32 mouse cellular contexts compared by ENCODE assay signal in genomic region chr2:24344619-24345018, GRCm38 (mm10). TPM values are rescaled to one million over a fixed set of nuclear protein-coding genes. Genes with fewer than 3 reads are reported as not detected.
A peak's percentile ranks its signal among the peaks of the same experiment; 100 is the strongest.
DNase-seq lines count a peak whose midpoint lies in the region; ATAC-seq and TF ChIP-seq lines count a peak whose summit lies in the region.
"Had no signal": no experiment of that assay in that cellular context is flagged by ENCODE, and none has a peak within 500 bp of the region (broad histone marks: within the 10 kb centered on the region; RNA-seq: fewer than 3 reads in every experiment).

No protein-coding gene starts in this region.

- no peak overlapping the region for H3K27ac ChIP-seq in kidney, embryonic 15.5 days
- peak overlapping the region; percentile 51 for H3K27ac ChIP-seq in liver, embryonic 15.5 days (replicated peaks)
- H3K27ac ChIP-seq in liver, embryonic 11.5 days (ENCODE audit: low read depth, low read length), result no peak overlapping the region
- H3K27ac ChIP-seq in liver, postnatal 0 days (ENCODE audit: low read depth), result peak overlapping the region; percentile 91
- no peak overlapping the region for H3K27ac ChIP-seq in heart, embryonic 12.5 days (ENCODE audit: poor library complexity, severe bottlenecking)
- H3K27ac ChIP-seq: embryonic facial prominence, embryonic 12.5 days; embryonic facial prominence, embryonic 15.5 days; gastrocnemius, adult 2 months; heart, embryonic 13.5 days; hindbrain, embryonic 14.5 days; hindbrain, postnatal 0 days had no signal

- no peak overlapping the region for H3K4me2 ChIP-seq in kidney, embryonic 15.5 days
- peak overlapping the region; percentile 44; the same call in 1 of the 2 replicates for H3K4me2 ChIP-seq in liver, embryonic 15.5 days
- no peak overlapping the region for H3K4me2 ChIP-seq in liver, embryonic 11.5 days
- H3K4me2 ChIP-seq in liver, postnatal 0 days (ENCODE audit: low read depth, low read length), result peak overlapping the region; percentile 60; the same call in 1 of the 2 replicates
- no peak overlapping the region for H3K4me2 ChIP-seq in heart, embryonic 12.5 days
- H3K4me2 ChIP-seq: embryonic facial prominence, embryonic 12.5 days; embryonic facial prominence, embryonic 15.5 days; heart, embryonic 13.5 days; hindbrain, embryonic 14.5 days had no signal

- peak; percentile 45; the same call in 1 of the 2 replicates for TF ChIP-seq EP300 in liver, postnatal 0 days (IDR thresholded peaks at IDR 0.05; ENCODE audit: low read depth)

- H3K9me3 ChIP-seq in kidney, embryonic 15.5 days (replicated peaks), result no peaks in the 10 kb centered on the region
- no peaks in the 10 kb centered on the region for H3K9me3 ChIP-seq in liver, embryonic 15.5 days (replicated peaks)
- no peaks in the 10 kb centered on the region for H3K9me3 ChIP-seq in liver, embryonic 11.5 days (ENCODE audit: control insufficient read depth, low read length)
- H3K9me3 ChIP-seq in liver, postnatal 0 days (ENCODE audit: low read length), result no peaks in the 10 kb centered on the region
- no peaks in the 10 kb centered on the region for H3K9me3 ChIP-seq in heart, embryonic 12.5 days (replicated peaks)
- H3K9me3 ChIP-seq: embryonic facial prominence, embryonic 12.5 days; embryonic facial prominence, embryonic 15.5 days; G1E; heart, embryonic 13.5 days had no signal

- no peak overlapping the region for H3K4me3 ChIP-seq in kidney, embryonic 15.5 days (replicated peaks)
- no peak overlapping the region for H3K4me3 ChIP-seq in liver, embryonic 15.5 days (replicated peaks)
- no peak overlapping the region for H3K4me3 ChIP-seq in liver, embryonic 11.5 days (ENCODE audit: low read depth, low read length)
- H3K4me3 ChIP-seq in liver, postnatal 0 days (ENCODE audit: low read depth, low read length), result no peak overlapping the region
- H3K4me3 ChIP-seq in heart, embryonic 12.5 days, result no peak overlapping the region
- H3K4me3 ChIP-seq: embryonic facial prominence, embryonic 12.5 days; embryonic facial prominence, embryonic 15.5 days; gastrocnemius, adult 2 months; heart, embryonic 13.5 days had no signal

- DNase-seq in kidney, adult 9 months, result no peak
- DNase-seq in liver, embryonic 11.5 days (ENCODE audit: low spot score), result no peak
- peak; percentile 5 for DNase-seq in testis, postnatal 10 days (ENCODE audit: low spot score)
- no peak for DNase-seq in testis, postnatal 14 days (ENCODE audit: low spot score)
- no peak for DNase-seq in liver, postnatal 0 days
- DNase-seq: adrenal gland, postnatal 25 days; B cell, adult 2 months; cerebellum, adult 18-20 months; cerebellum, adult 9-10 months; cerebellum, postnatal 25 days; forebrain, postnatal 0 days; gastrocnemius, adult 2 months; gastrocnemius, postnatal 14 days; heart, postnatal 14 days; heart, postnatal 4 days had no signal

- H3K36me3 ChIP-seq in kidney, embryonic 15.5 days, result no peaks in the 10 kb centered on the region
- H3K36me3 ChIP-seq in liver, embryonic 15.5 days (replicated peaks), result no peaks in the 10 kb centered on the region
- no peaks in the 10 kb centered on the region for H3K36me3 ChIP-seq in liver, embryonic 11.5 days (ENCODE audit: control insufficient read depth, insufficient read depth, low read length)
- H3K36me3 ChIP-seq in liver, postnatal 0 days (replicated peaks; ENCODE audit: insufficient read depth, low read length), result 0 out of 2 replicates have a peak, but pooled peaks cover 7% of the 10 kb centered on the region
- no peaks in the 10 kb centered on the region for H3K36me3 ChIP-seq in heart, embryonic 12.5 days
- H3K36me3 ChIP-seq: embryonic facial prominence, embryonic 12.5 days; embryonic facial prominence, embryonic 15.5 days; G1E; heart, embryonic 13.5 days had no signal

- no peak for TF ChIP-seq CTCF in liver, postnatal 0 days (IDR thresholded peaks at IDR 0.05; ENCODE audit: low read depth)

- no peaks in the 10 kb centered on the region for H3K27me3 ChIP-seq in kidney, embryonic 15.5 days
- no peaks in the 10 kb centered on the region for H3K27me3 ChIP-seq in liver, embryonic 15.5 days
- no peaks in the 10 kb centered on the region for H3K27me3 ChIP-seq in liver, embryonic 11.5 days (replicated peaks; ENCODE audit: control insufficient read depth, insufficient read depth, low read length)
- H3K27me3 ChIP-seq in liver, postnatal 0 days (ENCODE audit: insufficient read depth, low read length), result no peaks in the 10 kb centered on the region
- H3K27me3 ChIP-seq in heart, embryonic 12.5 days (replicated peaks), result no peaks in the 10 kb centered on the region
- H3K27me3 ChIP-seq: CH12.LX; embryonic facial prominence, embryonic 12.5 days; embryonic facial prominence, embryonic 15.5 days; heart, embryonic 13.5 days; Patski had no signal

- H3K4me1 ChIP-seq in kidney, embryonic 15.5 days, result no peaks in the 10 kb centered on the region
- H3K4me1 ChIP-seq in liver, embryonic 15.5 days (replicated peaks), result peaks cover 10% of the 10 kb centered on the region
- no peaks in the 10 kb centered on the region for H3K4me1 ChIP-seq in liver, embryonic 11.5 days (replicated peaks; ENCODE audit: control insufficient read depth, insufficient read depth, low read length)
- H3K4me1 ChIP-seq in liver, postnatal 0 days (ENCODE audit: insufficient read depth), result peaks cover 31% of the 10 kb centered on the region
- H3K4me1 ChIP-seq in heart, embryonic 12.5 days (replicated peaks), result no peaks in the 10 kb centered on the region
- H3K4me1 ChIP-seq: embryonic facial prominence, embryonic 12.5 days; embryonic facial prominence, embryonic 15.5 days; heart, embryonic 13.5 days had no signal

- no peak overlapping the region for H3K9ac ChIP-seq in kidney, embryonic 15.5 days
- no peak overlapping the region for H3K9ac ChIP-seq in liver, embryonic 15.5 days
- H3K9ac ChIP-seq in liver, embryonic 11.5 days (ENCODE audit: low read depth, low read length), result no peak overlapping the region
- no peak overlapping the region for H3K9ac ChIP-seq in liver, postnatal 0 days (replicated peaks)
- H3K9ac ChIP-seq in heart, embryonic 12.5 days, result no peak overlapping the region
- H3K9ac ChIP-seq: embryonic facial prominence, embryonic 12.5 days; embryonic facial prominence, embryonic 15.5 days; forebrain, postnatal 0 days; heart, embryonic 13.5 days; hindbrain, embryonic 14.5 days had no signal

- 0 out of 2 replicates have a peak, but pooled peaks have one; percentile 15 for ATAC-seq in kidney, embryonic 15.5 days (replicated peaks; ENCODE audit: low FRiP score)
- ATAC-seq in liver, embryonic 15.5 days (ENCODE audit: insufficient read depth), result peak; percentile 57
- no peak for ATAC-seq in liver, embryonic 11.5 days (replicated peaks; ENCODE audit: low FRiP score)
- ATAC-seq in liver, postnatal 0 days, result peak; percentile 88
- ATAC-seq in heart, embryonic 12.5 days (ENCODE audit: insufficient number of reproducible peaks, low FRiP score), result no peak
- ATAC-seq: forebrain, embryonic 14.5 days; forebrain, postnatal 0 days; hindbrain, postnatal 0 days; Patski had no signal

- 70% methylated on average over 4 of the region's 4 CpGs for WGBS in kidney, embryonic 15.5 days
- 53% methylated on average over 4 of the region's 4 CpGs for WGBS in liver, embryonic 15.5 days (ENCODE audit: insufficient replicate concordance)
- 63% methylated on average over 4 of the region's 4 CpGs for WGBS in liver, embryonic 11.5 days
- WGBS in liver, postnatal 0 days (ENCODE audit: insufficient replicate concordance), result 46% methylated on average over 4 of the region's 4 CpGs
- 75% methylated on average over 4 of the region's 4 CpGs for WGBS in heart, embryonic 12.5 days

RNA-seq across cellular contexts. Expression of gene Il1rn, which starts 8.0 kb away (rescaled TPM):
- 0.84 and 1.6 TPM in 2 replicates for polyA plus RNA-seq in kidney, embryonic 15.5 days (2015; fragmentation: Nextera tagmentation; extraction: Ambion mirVana)
- polyA plus RNA-seq in liver, embryonic 15.5 days (2015; fragmentation: Nextera tagmentation; extraction: Ambion mirVana), result 8.2 and 12.0 TPM in 2 replicates
- polyA plus RNA-seq in liver, embryonic 11.5 days (2014; fragmentation: Nextera tagmentation; extraction: Ambion mirVana), result 0.17 and 0.34 TPM in 2 replicates
- 17.5 and 19.0 TPM in 2 replicates for polyA plus RNA-seq in liver, postnatal 0 days (2015; fragmentation: Nextera tagmentation; extraction: Ambion mirVana)
- polyA plus RNA-seq in heart, embryonic 12.5 days (2016; fragmentation: Nextera tagmentation; extraction: Ambion mirVana), result 0.08 TPM in 1 of 2 replicates, not detected in the other
- polyA plus RNA-seq: embryonic facial prominence, embryonic 12.5 days; forebrain, embryonic 11.5 days; forebrain, postnatal 0 days; G1E; hindbrain, embryonic 11.5 days; hindbrain, embryonic 14.5 days had no signal

RNA-seq across cellular contexts. Expression of gene Psd4, which starts 22.8 kb away (rescaled TPM):
- 2.2 and 2.3 TPM in 2 replicates for polyA plus RNA-seq in kidney, embryonic 15.5 days (2015; fragmentation: Nextera tagmentation; extraction: Ambion mirVana)
- polyA plus RNA-seq in liver, embryonic 15.5 days (2015; fragmentation: Nextera tagmentation; extraction: Ambion mirVana), result 7.6 and 8.1 TPM in 2 replicates
- 13.1 and 17.3 TPM in 2 replicates for polyA plus RNA-seq in liver, embryonic 11.5 days (2014; fragmentation: Nextera tagmentation; extraction: Ambion mirVana)
- 3.0 and 3.9 TPM in 2 replicates for polyA plus RNA-seq in liver, postnatal 0 days (2015; fragmentation: Nextera tagmentation; extraction: Ambion mirVana)
- polyA plus RNA-seq in heart, embryonic 12.5 days (2016; fragmentation: Nextera tagmentation; extraction: Ambion mirVana), result 0.42 and 1.3 TPM in 2 replicates

RNA-seq across cellular contexts. Expression of gene Il1f10, which starts 53.6 kb away (rescaled TPM):
- polyA plus RNA-seq in kidney, embryonic 15.5 days (2015; fragmentation: Nextera tagmentation; extraction: Ambion mirVana), result not detected in 2 replicates
- not detected in 2 replicates for polyA plus RNA-seq in liver, embryonic 15.5 days (2015; fragmentation: Nextera tagmentation; extraction: Ambion mirVana)
- polyA plus RNA-seq in liver, embryonic 11.5 days (2014; fragmentation: Nextera tagmentation; extraction: Ambion mirVana), result not detected in 2 replicates
- not detected in 2 replicates for polyA plus RNA-seq in liver, postnatal 0 days (2015; fragmentation: Nextera tagmentation; extraction: Ambion mirVana)
- not detected in 2 replicates for polyA plus RNA-seq in heart, embryonic 12.5 days (2016; fragmentation: Nextera tagmentation; extraction: Ambion mirVana)
- polyA plus RNA-seq: adrenal gland, adult 2 months; embryonic facial prominence, embryonic 12.5 days; forebrain, embryonic 11.5 days; forebrain, embryonic 14.5 days; forebrain, postnatal 0 days; frontal cortex, adult 2 months; G1E; heart, embryonic 13.5 days; heart, embryonic 16.5 days; hindbrain, embryonic 11.5 days; hindbrain, embryonic 14.5 days; hindbrain, postnatal 0 days; Patski had no signal

Comparison
In these comparisons a context has a peak if more than half of its experiments do, and no peak if none do; other contexts are left out.
1. ATAC-seq: peak in kidney, embryonic 15.5 days (single experiment), liver, embryonic 15.5 days (single experiment) and liver, postnatal 0 days (single experiment); none in liver, embryonic 11.5 days (single experiment) and heart, embryonic 12.5 days (single experiment).
2. H3K27ac ChIP-seq: peak in liver, embryonic 15.5 days (single experiment) and liver, postnatal 0 days (single experiment); none in kidney, embryonic 15.5 days (single experiment), liver, embryonic 11.5 days (single experiment) and heart, embryonic 12.5 days (single experiment).
3. H3K4me2 ChIP-seq: peak in liver, embryonic 15.5 days (single experiment) and liver, postnatal 0 days (single experiment); none in kidney, embryonic 15.5 days (single experiment), liver, embryonic 11.5 days (single experiment) and heart, embryonic 12.5 days (single experiment).